Mouse (Mus musculus) intestine, embryonic 16.5 days (tissue): Measurements from ENCODE around the gene Smad6. TPM values are rescaled to one million over a fixed set of nuclear protein-coding genes. Genes with fewer than 3 reads are reported as not detected.

Source experiments
- ATAC-seq: fragments of 200-750 bp; cut with Nextera tagmentation; 2 replicates; pipeline ENCODE4 v1.8.0; 2017; ENCODE audit warnings: moderate TSS enrichment, moderate library complexity
- H3K27ac ChIP-seq: fragments of 300-500 bp; sonication (generic); 2 replicates; pipeline ENCODE4 v1.5.1; 2014; ENCODE audit warnings: mild to moderate bottlenecking, low read length
- H3K27me3 ChIP-seq: fragments of 300-500 bp; sonication (generic); replicated peaks from 2 replicates; pipeline ENCODE4 v1.6.1; 2014; ENCODE audit warnings: low read length, control low read depth, mixed read lengths; ENCODE audit not compliant: control insufficient read depth, insufficient read depth
- H3K36me3 ChIP-seq: fragments of 300-500 bp; sonication (generic); 2 replicates; pipeline ENCODE4 v1.6.1; 2014; ENCODE audit warnings: low read length, control low read depth; ENCODE audit not compliant: control insufficient read depth, insufficient read depth
- H3K4me1 ChIP-seq: fragments of 300-500 bp; sonication (generic); 2 replicates; pipeline ENCODE4 v1.6.1; 2014; ENCODE audit warnings: low read length, control low read depth, mixed read lengths; ENCODE audit not compliant: control insufficient read depth, insufficient read depth
- H3K4me2 ChIP-seq: fragments of 300-500 bp; sonication (generic); 2 replicates; pipeline ENCODE4 v1.6.1; 2014; ENCODE audit warnings: low read depth, low read length, control low read depth
- H3K4me3 ChIP-seq: fragments of 300-500 bp; sonication (generic); 2 replicates; pipeline ENCODE4 v1.5.1; 2014; ENCODE audit warnings: mild to moderate bottlenecking, low read length
- H3K9ac ChIP-seq: fragments of 300-500 bp; sonication (generic); 2 replicates; pipeline ENCODE4 v1.6.1; 2014; ENCODE audit warnings: low read depth, low read length
- H3K9me3 ChIP-seq: fragments of 300-500 bp; sonication (generic); 2 replicates; pipeline ENCODE4 v1.6.1; 2016; ENCODE audit warnings: low read length, control low read depth; ENCODE audit not compliant: control insufficient read depth
- WGBS: fragments of 180-500 bp; shearing (Covaris S2); extraction: QIAGEN DNeasy Blood & Tissue Kit; methylation state at CpG from one replicate; pipeline ENCODE4 v1.1.7; 2014; 5-methylcytosine and 5-hydroxymethylcytosine counted together
- polyA plus RNA-seq: library from polyadenylated mRNA; unstranded; fragments of >200 nt; fragmentation: Nextera tagmentation; extraction: Ambion mirVana; gene quantifications from 2 replicates; pipeline ENCODE4 v1.2.1, GENCODE M21; 2015

Smad6 gene
- polyA plus RNA-seq, 1 experiment from 2014 or later: 3.9 TPM

GRCm38 (mm10) chr9:63919001-63919555 lies 102.8 kb downstream of the Smad6 start:
- H3K36me3 ChIP-seq: no peaks in the 10 kb centered on the region
- H3K27me3 ChIP-seq: no peaks in the 10 kb centered on the region
- ATAC-seq: peak; percentile 22; the same call in 1 of the 2 replicates
- peaks cover 16% of the 10 kb centered on the region; the same call in 1 of the 2 replicates for H3K4me1 ChIP-seq
- 73% methylated on average over 18 of the region's 18 CpGs for WGBS
- H3K4me2 ChIP-seq: no peak overlapping the region
- no peak overlapping the region for H3K9ac ChIP-seq
- no peaks in the 10 kb centered on the region for H3K9me3 ChIP-seq
- H3K4me3 ChIP-seq: no peak overlapping the region
- H3K27ac ChIP-seq: no peak overlapping the region

DNA sequence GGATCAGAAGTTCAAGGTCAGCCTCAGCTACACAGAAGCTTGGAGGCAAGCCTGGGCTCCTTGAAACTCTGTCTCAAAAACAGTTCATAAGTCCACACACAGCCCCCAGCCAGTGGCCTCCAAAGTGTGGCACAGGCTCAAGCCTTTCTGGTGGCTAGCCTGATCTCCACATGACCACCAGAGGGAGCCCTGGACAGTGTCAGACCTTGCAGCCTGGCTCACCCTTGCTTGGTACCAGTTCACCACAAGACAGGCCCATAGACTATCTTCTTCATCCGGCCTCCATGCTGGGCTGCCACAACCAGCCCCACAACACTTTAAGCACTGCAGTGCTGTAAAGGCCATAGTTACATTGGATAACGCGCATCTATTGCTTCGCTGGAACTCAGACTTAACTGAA lies 103.6 kb downstream of the Smad6 start:
- Histone ChIP-seq H3K9me3 (no peaks in the 10 kb centered on the region), H3K4me3 (no peak overlapping the region), H3K4me1 (peaks cover 12% of the 10 kb centered on the region; the same call in 1 of the 2 replicates), H3K36me3 (no peaks in the 10 kb centered on the region), H3K27ac (no peak overlapping the region), H3K27me3 (no peaks in the 10 kb centered on the region), H3K4me2 (no peak overlapping the region), H3K9ac (no peak overlapping the region)
- WGBS: 73% methylated on average over 4 of the region's 4 CpGs
- peak; percentile 54 for ATAC-seq

DNA sequence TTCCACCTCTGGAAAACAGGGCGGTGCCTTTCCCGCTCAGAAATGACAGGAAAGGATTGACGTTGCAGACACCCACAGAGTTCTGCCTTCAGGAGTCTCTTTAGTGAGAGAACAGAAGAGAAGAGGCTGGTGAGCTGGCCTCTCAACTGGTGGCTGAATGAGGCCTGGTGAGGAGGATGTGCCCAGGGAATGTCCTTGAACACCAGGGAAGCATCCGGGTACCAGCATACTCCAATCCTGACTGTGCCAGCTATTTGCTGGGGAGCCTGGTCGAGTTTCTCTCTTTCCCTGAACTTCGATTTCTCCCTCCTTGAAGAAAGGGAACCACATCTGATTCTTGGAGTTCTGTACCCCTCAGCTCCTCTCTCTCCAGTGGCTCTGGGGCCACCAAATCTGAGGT lies 105.4 kb downstream of the Smad6 start:
- no peak overlapping the region for H3K4me3 ChIP-seq
- H3K4me2 ChIP-seq: no peak overlapping the region
- H3K27ac ChIP-seq: no peak overlapping the region
- peaks cover 14% of the 10 kb centered on the region; the same call in 1 of the 2 replicates for H3K4me1 ChIP-seq
- no peaks in the 10 kb centered on the region for H3K27me3 ChIP-seq
- no peaks in the 10 kb centered on the region for H3K36me3 ChIP-seq
- no peaks in the 10 kb centered on the region for H3K9me3 ChIP-seq
- ATAC-seq: no peak
- no peak overlapping the region for H3K9ac ChIP-seq
- WGBS: 67% methylated on average over 6 of the region's 6 CpGs

- H3K4me3 ChIP-seq: no peak overlapping the region
- no peaks in the 10 kb centered on the region for H3K36me3 ChIP-seq
- 56% methylated on average over 5 of the region's 5 CpGs for WGBS
- H3K9ac ChIP-seq: no peak overlapping the region
- no peak overlapping the region for H3K27ac ChIP-seq
- no peaks in the 10 kb centered on the region for H3K9me3 ChIP-seq
- no peak overlapping the region for H3K4me2 ChIP-seq
- ATAC-seq: no peak; the same call in 1 of the 2 replicates
- H3K27me3 ChIP-seq: no peaks in the 10 kb centered on the region
- peaks cover 14% of the 10 kb centered on the region; the same call in 1 of the 2 replicates for H3K4me1 ChIP-seq
Observed at GRCm38 (mm10) chr9:63915976-63916375, 105.9 kb downstream of the Smad6 start.

DNA sequence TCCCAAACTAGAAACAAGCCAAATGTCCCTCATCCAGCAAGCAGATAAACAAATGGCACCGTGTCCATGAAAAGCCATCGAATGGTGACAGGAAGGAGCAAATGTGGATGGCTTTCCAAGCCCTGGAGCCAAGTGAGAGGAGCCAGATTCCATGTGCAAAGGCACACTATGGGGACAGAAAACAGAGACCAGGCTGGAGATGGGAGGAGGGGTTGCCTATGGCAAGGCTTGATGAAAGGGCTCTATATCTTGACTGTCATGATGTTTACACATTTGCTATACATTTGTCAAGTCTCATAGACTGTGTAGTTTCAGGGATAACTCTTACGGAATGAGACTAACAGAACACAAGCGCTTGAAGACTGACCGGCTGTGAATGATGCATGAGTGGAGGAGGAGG lies 106.9 kb downstream of the Smad6 start:
- peaks cover 14% of the 10 kb centered on the region; the same call in 1 of the 2 replicates for H3K4me1 ChIP-seq
- 50% methylated on average over 5 of the region's 5 CpGs for WGBS
- no peaks in the 10 kb centered on the region for H3K27me3 ChIP-seq
- H3K27ac ChIP-seq: no peak overlapping the region; the same call in 1 of the 2 replicates
- H3K4me2 ChIP-seq: no peak overlapping the region
- H3K4me3 ChIP-seq: no peak overlapping the region
- H3K36me3 ChIP-seq: no peaks in the 10 kb centered on the region
- H3K9ac ChIP-seq: no peak overlapping the region
- 0 out of 2 replicates have a peak, but pooled peaks have one; percentile 17 for ATAC-seq
- H3K9me3 ChIP-seq: no peaks in the 10 kb centered on the region

GRCm38 (mm10) chr9:63912051-63912450 lies 109.8 kb downstream of the Smad6 start:
- no peak overlapping the region for H3K9ac ChIP-seq
- H3K4me2 ChIP-seq: no peak overlapping the region
- peaks cover 14% of the 10 kb centered on the region; the same call in 1 of the 2 replicates for H3K4me1 ChIP-seq
- ATAC-seq: no peak
- H3K4me3 ChIP-seq: no peak overlapping the region
- 35% methylated on average over 9 of the region's 9 CpGs for WGBS
- H3K27me3 ChIP-seq: no peaks in the 10 kb centered on the region
- H3K9me3 ChIP-seq: no peaks in the 10 kb centered on the region
- H3K36me3 ChIP-seq: no peaks in the 10 kb centered on the region
- H3K27ac ChIP-seq: no peak overlapping the region

GRCm38 (mm10) chr9:63909618-63910017 lies 112.2 kb downstream of the Smad6 start:
- peaks cover 2% of the 10 kb centered on the region; the same call in 1 of the 2 replicates for H3K4me1 ChIP-seq
- no peak overlapping the region for H3K4me3 ChIP-seq
- H3K9me3 ChIP-seq: no peaks in the 10 kb centered on the region; the same call in 1 of the 2 replicates
- no peaks in the 10 kb centered on the region for H3K36me3 ChIP-seq
- 11% methylated on average over 5 of the region's 5 CpGs for WGBS
- ATAC-seq: peak; percentile 85
- H3K4me2 ChIP-seq: no peak overlapping the region
- no peak overlapping the region for H3K9ac ChIP-seq
- no peaks in the 10 kb centered on the region for H3K27me3 ChIP-seq
- no peak overlapping the region for H3K27ac ChIP-seq

DNA sequence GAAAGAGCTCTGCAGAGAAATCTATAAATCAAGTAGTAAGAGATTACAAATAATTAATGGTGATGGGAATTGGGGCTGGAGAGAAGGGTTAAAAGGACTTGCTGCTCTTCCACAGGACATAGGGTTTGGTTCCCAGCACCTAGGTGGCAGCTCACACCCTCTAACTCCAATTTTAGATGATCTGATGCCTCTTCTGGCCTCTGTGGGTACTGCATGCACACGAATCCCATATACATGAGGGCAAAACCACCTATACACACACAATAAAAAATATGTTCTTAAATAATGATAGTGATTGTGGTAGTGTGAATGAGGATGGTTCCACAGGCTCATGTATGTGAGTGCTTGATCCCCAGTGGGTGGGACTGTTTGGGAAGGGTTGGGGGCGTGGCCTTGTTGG lies 117.3 kb downstream of the Smad6 start:
- ATAC-seq: no peak
- H3K27ac ChIP-seq: no peak overlapping the region
- H3K9me3 ChIP-seq: no peaks in the 10 kb centered on the region; the same call in 1 of the 2 replicates
- H3K36me3 ChIP-seq: no peaks in the 10 kb centered on the region
- no peak overlapping the region for H3K4me2 ChIP-seq
- H3K27me3 ChIP-seq: no peaks in the 10 kb centered on the region
- whole genome bisulfite sequencing: 86% methylated on average over 2 of the region's 2 CpGs
- no peak overlapping the region for H3K4me3 ChIP-seq
- H3K9ac ChIP-seq: no peak overlapping the region
- H3K4me1 ChIP-seq: no peaks in the 10 kb centered on the region
